In the genomic region with DNA sequence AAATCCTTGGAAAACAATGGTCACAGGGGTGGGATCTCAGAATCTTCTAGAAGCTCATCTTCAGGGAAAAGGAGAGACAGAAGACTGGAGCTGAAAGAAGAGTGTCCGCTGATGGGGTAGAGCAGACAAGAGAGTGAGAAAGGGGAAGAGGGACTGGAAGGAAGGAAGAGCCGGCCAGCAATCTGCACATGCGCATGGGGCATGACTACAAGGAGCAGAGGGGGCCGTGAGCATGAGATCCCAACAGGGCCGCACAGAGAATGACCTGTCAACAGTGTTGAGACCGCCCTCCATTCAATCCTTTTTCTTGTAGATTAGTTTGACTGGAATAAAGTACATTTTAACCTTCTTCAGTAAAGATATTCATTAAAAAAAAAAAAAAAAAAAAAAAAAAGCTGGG, we compare ENCODE assay signal across 14 mouse cellular contexts. TPM values are rescaled to one million over a fixed set of nuclear protein-coding genes. Genes with fewer than 3 reads are reported as not detected.
A peak's percentile ranks its signal among the peaks of the same experiment; 100 is the strongest.
DNase-seq lines count a peak whose midpoint lies in the region; ATAC-seq lines count a peak whose summit lies in the region.
"Had no signal": no experiment of that assay in that cellular context is flagged by ENCODE, and none has a peak within 500 bp of the region (broad histone marks: within the 10 kb centered on the region; RNA-seq: fewer than 3 reads in every experiment).

No protein-coding gene starts in this region.

- peaks cover 16% of the 10 kb centered on the region for H3K36me3 ChIP-seq in liver, embryonic 11.5 days (ENCODE audit: control insufficient read depth, insufficient read depth, low read length)
- peaks cover 24% of the 10 kb centered on the region for H3K36me3 ChIP-seq in forebrain, embryonic 10.5 days (replicated peaks)

- no peak overlapping the region for H3K4me2 ChIP-seq in liver, embryonic 11.5 days

- no peak for ATAC-seq in liver, embryonic 11.5 days (replicated peaks; ENCODE audit: low FRiP score)
- ATAC-seq in granulocyte monocyte progenitor cell, adult 5-6 weeks (replicated peaks; ENCODE audit: poor library complexity, severe bottlenecking) = peak; percentile 64
- peak; percentile 63 for ATAC-seq in megakaryocyte, adult 5-6 weeks (ENCODE audit: poor library complexity, severe bottlenecking)

- no peak overlapping the region for H3K27ac ChIP-seq in liver, embryonic 11.5 days (ENCODE audit: low read depth, low read length)
- no peak overlapping the region for H3K27ac ChIP-seq in forebrain, embryonic 10.5 days

- 66% methylated on average over 6 of the region's 6 CpGs for WGBS in liver, embryonic 11.5 days
- 90% methylated on average over 6 of the region's 6 CpGs for WGBS in forebrain, embryonic 10.5 days

- peaks cover 9% of the 10 kb centered on the region for H3K4me1 ChIP-seq in liver, embryonic 11.5 days (replicated peaks; ENCODE audit: control insufficient read depth, insufficient read depth, low read length)
- peaks cover 22% of the 10 kb centered on the region for H3K4me1 ChIP-seq in forebrain, embryonic 10.5 days

- DNase-seq in liver = peak; percentile 24
- no peak for DNase-seq in liver, embryonic 11.5 days (ENCODE audit: low spot score)
- DNase-seq in ES-CJ7 (ENCODE audit: low read depth, low spot score) = peak; percentile 75
- DNase-seq in thymus, postnatal 36 days = no peak
- no peak for DNase-seq in forebrain, embryonic 10.5 days (ENCODE audit: extremely low spot score, low spot score)
- DNase-seq: cerebellum, postnatal 25 days; kidney, adult 2 months; kidney, postnatal 14 days; thymus, adult 2 months had no signal

- no peak overlapping the region for H3K9ac ChIP-seq in liver, embryonic 11.5 days (ENCODE audit: low read depth, low read length)

- no peaks in the 10 kb centered on the region for H3K27me3 ChIP-seq in liver, embryonic 11.5 days (replicated peaks; ENCODE audit: control insufficient read depth, insufficient read depth, low read length)
- no peaks in the 10 kb centered on the region for H3K27me3 ChIP-seq in forebrain, embryonic 10.5 days (ENCODE audit: poor library complexity, severe bottlenecking)
- H3K27me3 ChIP-seq: heart, embryonic 15.5 days; stomach, embryonic 15.5 days had no signal

- no peak overlapping the region for H3K4me3 ChIP-seq in liver, embryonic 11.5 days (ENCODE audit: low read depth, low read length)
- H3K4me3 ChIP-seq in forebrain, embryonic 10.5 days = no peak overlapping the region

- no peaks in the 10 kb centered on the region for H3K9me3 ChIP-seq in liver, embryonic 11.5 days (ENCODE audit: control insufficient read depth, low read length)
- H3K9me3 ChIP-seq in forebrain, embryonic 10.5 days = peaks cover 4% of the 10 kb centered on the region; the same call in 1 of the 2 replicates
- H3K9me3 ChIP-seq: forebrain, embryonic 15.5 days; heart, embryonic 15.5 days; stomach, embryonic 15.5 days had no signal

RNA-seq across cellular contexts. Expression of gene Gtf3a, which starts 1.0 kb away (rescaled TPM):
- polyA plus RNA-seq in liver, embryonic 11.5 days (2014; fragmentation: Nextera tagmentation; extraction: Ambion mirVana) = 152 and 158 TPM in 2 replicates
- 85.0 and 114 TPM in 2 replicates for total RNA-seq in granulocyte monocyte progenitor cell, adult 5-6 weeks (2014; fragmentation: Nextera tagmentation)
- 126 and 134 TPM in 2 replicates for total RNA-seq in granulocyte monocyte progenitor cell, adult 5-6 weeks (2017)
- 67.9 and 73.6 TPM in 2 replicates for total RNA-seq in megakaryocyte, adult 5-6 weeks (2015)
- 93.2 and 95.0 TPM in 2 replicates for total RNA-seq in megakaryocyte, adult 5-6 weeks (2017)
- polyA plus RNA-seq in forebrain, embryonic 10.5 days (2016; fragmentation: Nextera tagmentation; extraction: Ambion mirVana) = 149 and 150 TPM in 2 replicates

RNA-seq across cellular contexts. Expression of gene Mtif3, which starts 16.1 kb away (rescaled TPM):
- 23.2 and 25.0 TPM in 2 replicates for polyA plus RNA-seq in liver, embryonic 11.5 days (2014; fragmentation: Nextera tagmentation; extraction: Ambion mirVana)
- 9.5 and 11.8 TPM in 2 replicates for total RNA-seq in granulocyte monocyte progenitor cell, adult 5-6 weeks (2014; fragmentation: Nextera tagmentation)
- 24.9 and 27.5 TPM in 2 replicates for total RNA-seq in granulocyte monocyte progenitor cell, adult 5-6 weeks (2017)
- total RNA-seq in megakaryocyte, adult 5-6 weeks (2015) = 7.1 and 8.9 TPM in 2 replicates
- 30.7 and 37.1 TPM in 2 replicates for total RNA-seq in megakaryocyte, adult 5-6 weeks (2017)
- 20.7 and 22.4 TPM in 2 replicates for polyA plus RNA-seq in forebrain, embryonic 10.5 days (2016; fragmentation: Nextera tagmentation; extraction: Ambion mirVana)

Comparison
In these comparisons a context has a peak if more than half of its experiments do, and no peak if none do; other contexts are left out.
1. DNase-seq: peak in liver (single experiment) and ES-CJ7 (single experiment); none in liver, embryonic 11.5 days (single experiment), thymus, postnatal 36 days (0 of 2) and forebrain, embryonic 10.5 days (single experiment).